Mouse (Mus musculus): ENCODE measurements at regions not wholly inside any gene's neighbourhood (a gene's known extent, or its start where the extent isn't known, plus 50 kb on each side); places are given as distances from the start of the nearest gene placed in this dataset.

- WGBS = 80% methylated on average over 4 of the region's 4 CpGs
- ATAC-seq (ENCODE audit: insufficient number of reproducible peaks, insufficient read depth, low FRiP score, low TSS enrichment) = no peak
These were observed 153.3 kb upstream of the Zfand5 start for GRCm38 (mm10) chr19:21118782-21119181.

GRCm38 (mm10) chr19:21115693-21116092 lies 156.4 kb upstream of the Zfand5 start:
- no peaks in the 10 kb centered on the region for H3K36me3 ChIP-seq
- ATAC-seq (ENCODE audit: insufficient number of reproducible peaks, insufficient read depth, low FRiP score, low TSS enrichment) = no peak

More at GRCm38 (mm10) chr19:21118782-21119181, 153.3 kb upstream of the Zfand5 start:
- no peaks in the 10 kb centered on the region for H3K27me3 ChIP-seq
- no peak overlapping the region for H3K4me2 ChIP-seq (replicated peaks)
- no peaks in the 10 kb centered on the region for H3K4me1 ChIP-seq
- no peaks in the 10 kb centered on the region for H3K9me3 ChIP-seq
- no peak overlapping the region for H3K27ac ChIP-seq
- H3K9ac ChIP-seq = no peak overlapping the region
- H3K4me3 ChIP-seq = no peak overlapping the region
- no peaks in the 10 kb centered on the region for H3K36me3 ChIP-seq

GRCm38 (mm10) chr19:21111836-21112235 lies 157.8 kb upstream of the Tmc1 start:
- 86% methylated on average over 5 of the region's 5 CpGs for WGBS
- no peak overlapping the region for H3K4me3 ChIP-seq
- H3K36me3 ChIP-seq = no peaks in the 10 kb centered on the region
- H3K27me3 ChIP-seq = no peaks in the 10 kb centered on the region
- H3K4me2 ChIP-seq (replicated peaks) = no peak overlapping the region
- no peaks in the 10 kb centered on the region for H3K9me3 ChIP-seq
- no peak overlapping the region for H3K9ac ChIP-seq
- no peak for ATAC-seq (ENCODE audit: insufficient number of reproducible peaks, insufficient read depth, low FRiP score, low TSS enrichment)
- no peak overlapping the region for H3K27ac ChIP-seq
- H3K4me1 ChIP-seq = no peaks in the 10 kb centered on the region

More at GRCm38 (mm10) chr19:21115693-21116092, 156.4 kb upstream of the Zfand5 start:
- no peaks in the 10 kb centered on the region for H3K4me1 ChIP-seq
- H3K4me3 ChIP-seq = no peak overlapping the region
- H3K4me2 ChIP-seq (replicated peaks) = no peak overlapping the region
- no peak overlapping the region for H3K9ac ChIP-seq
- H3K27me3 ChIP-seq = no peaks in the 10 kb centered on the region
- WGBS = 87% methylated on average over 2 of the region's 2 CpGs
- H3K27ac ChIP-seq = no peak overlapping the region
- no peaks in the 10 kb centered on the region for H3K9me3 ChIP-seq

- no peak for ATAC-seq (ENCODE audit: insufficient number of reproducible peaks, insufficient read depth, low FRiP score, low TSS enrichment)
- Histone ChIP-seq H3K36me3 (no peaks in the 10 kb centered on the region), H3K4me2 (replicated peaks) (no peak overlapping the region), H3K4me1 (peaks cover 4% of the 10 kb centered on the region; the same call in 1 of the 2 replicates), H3K9me3 (no peaks in the 10 kb centered on the region), H3K9ac (no peak overlapping the region), H3K4me3 (no peak overlapping the region), H3K27ac (no peak overlapping the region), H3K27me3 (no peaks in the 10 kb centered on the region)
- WGBS = 92% methylated on average over 2 of the region's 2 CpGs
These were observed 154.3 kb upstream of the Tmc1 start for GRCm38 (mm10) chr19:21108311-21108710.

GRCm38 (mm10) chr19:21107741-21108140 lies 153.7 kb upstream of the Tmc1 start:
- Histone ChIP-seq H3K27me3 (no peaks in the 10 kb centered on the region), H3K9ac (no peak overlapping the region), H3K4me1 (peaks cover 4% of the 10 kb centered on the region; the same call in 1 of the 2 replicates), H3K4me2 (replicated peaks) (no peak overlapping the region), H3K36me3 (no peaks in the 10 kb centered on the region), H3K4me3 (no peak overlapping the region), H3K9me3 (no peaks in the 10 kb centered on the region), H3K27ac (no peak overlapping the region)
- ATAC-seq (ENCODE audit: insufficient number of reproducible peaks, insufficient read depth, low FRiP score, low TSS enrichment) = no peak
- 54% methylated on average over 3 of the region's 3 CpGs for WGBS

GRCm38 (mm10) chr19:21107275-21107674 lies 153.3 kb upstream of the Tmc1 start:
- H3K9ac ChIP-seq = no peak overlapping the region
- no peaks in the 10 kb centered on the region for H3K27me3 ChIP-seq
- H3K27ac ChIP-seq = no peak overlapping the region
- ATAC-seq (ENCODE audit: insufficient number of reproducible peaks, insufficient read depth, low FRiP score, low TSS enrichment) = no peak
- no peak overlapping the region for H3K4me2 ChIP-seq (replicated peaks)
- WGBS = 73% methylated on average over 4 of the region's 4 CpGs
- no peaks in the 10 kb centered on the region for H3K36me3 ChIP-seq
- H3K4me1 ChIP-seq = peaks cover 4% of the 10 kb centered on the region; the same call in 1 of the 2 replicates
- H3K9me3 ChIP-seq = no peaks in the 10 kb centered on the region
- no peak overlapping the region for H3K4me3 ChIP-seq

- Histone ChIP-seq H3K4me1 (peaks cover 4% of the 10 kb centered on the region; the same call in 1 of the 2 replicates), H3K9me3 (no peaks in the 10 kb centered on the region), H3K4me2 (replicated peaks) (no peak overlapping the region), H3K9ac (no peak overlapping the region), H3K4me3 (no peak overlapping the region), H3K27me3 (no peaks in the 10 kb centered on the region), H3K27ac (no peak overlapping the region), H3K36me3 (no peaks in the 10 kb centered on the region)
- no peak for ATAC-seq (ENCODE audit: insufficient number of reproducible peaks, insufficient read depth, low FRiP score, low TSS enrichment)
- WGBS = 83% methylated on average over 10 of the region's 10 CpGs
These were observed 152.8 kb upstream of the Tmc1 start for GRCm38 (mm10) chr19:21106766-21107165.

- Histone ChIP-seq H3K27me3 (no peaks in the 10 kb centered on the region), H3K27ac (no peak overlapping the region), H3K9ac (no peak overlapping the region), H3K4me3 (no peak overlapping the region), H3K9me3 (no peaks in the 10 kb centered on the region), H3K36me3 (no peaks in the 10 kb centered on the region), H3K4me2 (replicated peaks) (no peak overlapping the region), H3K4me1 (peaks cover 4% of the 10 kb centered on the region; the same call in 1 of the 2 replicates)
- WGBS = 32% methylated on average over 6 of the region's 6 CpGs
- no peak for ATAC-seq (ENCODE audit: insufficient number of reproducible peaks, insufficient read depth, low FRiP score, low TSS enrichment)
These were observed 152.3 kb upstream of the Tmc1 start for GRCm38 (mm10) chr19:21106241-21106669.

GRCm38 (mm10) chr19:21105004-21105403 lies 151.0 kb upstream of the Tmc1 start:
- 83% methylated on average over 6 of the region's 6 CpGs for WGBS
- Histone ChIP-seq H3K27me3 (no peaks in the 10 kb centered on the region), H3K9ac (no peak overlapping the region), H3K4me1 (peaks cover 4% of the 10 kb centered on the region; the same call in 1 of the 2 replicates), H3K36me3 (no peaks in the 10 kb centered on the region), H3K4me2 (replicated peaks) (no peak overlapping the region), H3K27ac (no peak overlapping the region), H3K4me3 (no peak overlapping the region), H3K9me3 (no peaks in the 10 kb centered on the region)
- no peak for ATAC-seq (ENCODE audit: insufficient number of reproducible peaks, insufficient read depth, low FRiP score, low TSS enrichment)

- H3K9ac ChIP-seq = no peak overlapping the region
- H3K4me2 ChIP-seq (replicated peaks) = no peak overlapping the region
- peaks cover 4% of the 10 kb centered on the region; the same call in 1 of the 2 replicates for H3K4me1 ChIP-seq
- ATAC-seq (ENCODE audit: insufficient number of reproducible peaks, insufficient read depth, low FRiP score, low TSS enrichment) = no peak; the same call in 1 of the 2 replicates
- H3K27ac ChIP-seq = no peak overlapping the region
- no peak overlapping the region for H3K4me3 ChIP-seq
- WGBS = 82% methylated on average over 8 of the region's 8 CpGs
- no peaks in the 10 kb centered on the region for H3K9me3 ChIP-seq
- H3K36me3 ChIP-seq = no peaks in the 10 kb centered on the region
- H3K27me3 ChIP-seq = no peaks in the 10 kb centered on the region
These were observed 150.5 kb upstream of the Tmc1 start for GRCm38 (mm10) chr19:21104462-21104936.

- 86% methylated on average over 7 of the region's 7 CpGs for WGBS
- no peaks in the 10 kb centered on the region for H3K36me3 ChIP-seq
These were observed 124.0 kb upstream of the Tmc1 start for GRCm38 (mm10) chr19:21077771-21078548.

GRCm38 (mm10) chr19:21068381-21068780 lies 114.4 kb upstream of the Tmc1 start:
- 93% methylated on average over 7 of the region's 7 CpGs for WGBS
- Histone ChIP-seq H3K9me3 (no peaks in the 10 kb centered on the region), H3K4me1 (no peaks in the 10 kb centered on the region), H3K36me3 (no peaks in the 10 kb centered on the region), H3K4me2 (replicated peaks) (no peak overlapping the region), H3K9ac (no peak overlapping the region), H3K27ac (no peak overlapping the region), H3K27me3 (no peaks in the 10 kb centered on the region), H3K4me3 (no peak overlapping the region)
- no peak for ATAC-seq (ENCODE audit: insufficient number of reproducible peaks, insufficient read depth, low FRiP score, low TSS enrichment)

More at GRCm38 (mm10) chr19:21077771-21078548, 124.0 kb upstream of the Tmc1 start:
- Histone ChIP-seq H3K9ac (no peak overlapping the region), H3K27ac (no peak overlapping the region), H3K4me1 (no peaks in the 10 kb centered on the region), H3K4me2 (replicated peaks) (no peak overlapping the region), H3K27me3 (no peaks in the 10 kb centered on the region), H3K4me3 (no peak overlapping the region), H3K9me3 (no peaks in the 10 kb centered on the region)
- ATAC-seq (ENCODE audit: insufficient number of reproducible peaks, insufficient read depth, low FRiP score, low TSS enrichment) = no peak
